Mouse (Mus musculus): Measurements from ENCODE around the gene Slc1a5. TPM values are rescaled to one million over a fixed set of nuclear protein-coding genes. Genes with fewer than 3 reads are reported as not detected.

Gene Slc1a5
- 0.74 and 1.7 TPM in 2 replicates for polyA plus RNA-seq (2021; fragmentation: Nextera tagmentation)
- long read RNA-seq, experiment 1, partial matches to known transcripts = 0 of 3 reads
- long read RNA-seq, experiment 1, other reads (novel, unspliced or antisense) = 0 of 3 reads
- long read RNA-seq, experiment 2, partial matches to known transcripts = 1 of 1 reads
- long read RNA-seq, experiment 2, other reads (novel, unspliced or antisense) = 0 of 1 reads

DNA sequence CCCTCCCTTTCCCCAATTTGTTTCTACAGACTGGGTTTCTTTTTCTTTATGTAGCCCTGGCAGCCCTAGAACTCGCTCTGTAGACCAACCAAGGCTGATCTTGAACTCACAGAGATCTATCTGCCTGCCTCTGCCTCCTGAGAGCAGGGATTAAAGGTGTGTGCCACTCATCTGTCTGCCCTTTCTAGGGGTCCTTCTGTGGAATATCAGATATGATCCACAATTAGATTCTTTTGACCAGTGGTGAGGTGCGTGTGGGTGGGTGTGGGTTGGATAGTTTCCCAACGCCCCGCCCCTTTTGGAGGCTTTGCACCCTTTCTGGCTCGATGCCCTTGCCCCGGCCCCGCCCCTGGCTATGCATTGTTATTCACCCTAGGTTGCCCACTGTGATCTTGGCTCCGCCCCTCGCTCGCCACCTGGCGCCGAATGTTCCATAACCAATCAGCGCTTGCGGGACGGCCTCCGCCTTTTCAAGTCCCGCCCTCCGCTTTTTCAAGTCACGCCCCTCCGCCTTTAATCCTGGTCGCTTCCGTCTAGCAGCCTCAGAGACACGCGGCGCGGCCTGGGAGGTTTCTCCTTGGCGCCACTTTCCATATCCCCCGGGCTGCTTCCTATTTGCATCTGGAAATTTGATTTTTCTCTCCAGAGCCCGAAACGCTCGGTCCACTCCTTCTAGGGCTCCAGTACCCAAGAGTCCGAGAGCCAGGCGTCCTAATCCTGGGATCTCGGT lies at the start of gene Slc1a5:
Slc1a5 (plus strand) TSS at position 516 of the 730 bp plus-strand sequence.

DNA sequence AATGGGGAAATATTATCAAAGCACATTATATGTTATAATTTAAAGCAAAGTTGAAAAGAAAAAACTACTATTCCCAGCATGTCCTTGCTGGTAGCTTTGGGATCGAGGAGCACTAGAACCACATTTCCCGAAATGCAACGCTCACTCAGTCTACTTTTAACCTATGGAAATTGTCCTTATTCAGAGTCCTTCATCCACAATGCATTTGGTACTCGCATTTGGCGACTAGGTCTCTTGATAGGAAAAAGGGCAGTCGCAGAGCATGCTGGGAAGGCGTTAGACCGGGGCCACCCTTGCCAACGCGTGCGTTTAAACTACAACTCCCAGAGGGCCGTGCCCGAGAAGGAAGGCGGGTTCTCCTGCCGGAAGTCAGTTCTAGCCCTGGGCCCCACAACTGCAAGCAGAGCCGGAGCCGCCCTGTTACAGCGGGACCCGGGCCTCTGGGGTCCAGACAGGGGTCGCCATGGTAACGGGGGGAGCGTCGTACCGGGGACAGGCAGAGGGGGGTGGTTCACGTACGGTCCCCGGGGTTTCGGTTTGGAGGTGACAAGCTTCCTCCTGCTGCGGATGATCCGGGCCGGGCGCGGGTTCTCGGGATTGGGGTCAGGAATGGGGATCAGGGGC lies 43.0 kb upstream of the Slc1a5 start, which contains the start of gene Ap2s1:
Ap2s1 (plus strand) TSS at position 338 of the 624 bp plus-strand sequence.

DNA sequence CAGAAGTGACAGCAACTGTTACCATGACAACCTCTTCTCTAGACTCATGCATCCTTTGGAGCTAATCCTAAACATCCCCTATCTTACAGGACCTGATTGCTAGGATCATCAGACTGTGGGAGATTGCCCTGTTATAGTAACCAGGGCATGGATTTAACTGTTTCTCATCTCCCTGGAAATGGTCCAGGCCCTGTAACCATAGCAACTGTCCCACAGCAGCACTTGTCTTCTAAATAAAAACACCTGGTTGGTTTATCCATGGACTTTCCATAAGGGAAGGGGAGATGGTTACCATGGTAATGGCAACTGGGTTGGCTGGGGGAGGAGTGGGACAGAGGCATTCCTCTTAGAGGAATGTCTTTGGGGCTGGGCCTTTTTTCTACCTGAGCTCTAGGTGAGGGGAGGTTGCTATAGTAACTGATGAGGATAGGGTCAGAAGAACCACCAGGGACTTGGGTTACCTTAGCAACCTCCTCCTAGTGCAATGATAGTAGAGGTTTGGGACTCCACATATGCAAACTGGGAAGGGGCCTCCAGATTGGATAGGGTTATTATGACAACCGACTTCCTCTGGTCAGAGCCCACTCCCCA lies 34.3 kb downstream of the Slc1a5 start, which contains the start of gene Strn4:
Strn4 (plus strand) TSS at position 539 of the 591 bp plus-strand sequence.

DNA sequence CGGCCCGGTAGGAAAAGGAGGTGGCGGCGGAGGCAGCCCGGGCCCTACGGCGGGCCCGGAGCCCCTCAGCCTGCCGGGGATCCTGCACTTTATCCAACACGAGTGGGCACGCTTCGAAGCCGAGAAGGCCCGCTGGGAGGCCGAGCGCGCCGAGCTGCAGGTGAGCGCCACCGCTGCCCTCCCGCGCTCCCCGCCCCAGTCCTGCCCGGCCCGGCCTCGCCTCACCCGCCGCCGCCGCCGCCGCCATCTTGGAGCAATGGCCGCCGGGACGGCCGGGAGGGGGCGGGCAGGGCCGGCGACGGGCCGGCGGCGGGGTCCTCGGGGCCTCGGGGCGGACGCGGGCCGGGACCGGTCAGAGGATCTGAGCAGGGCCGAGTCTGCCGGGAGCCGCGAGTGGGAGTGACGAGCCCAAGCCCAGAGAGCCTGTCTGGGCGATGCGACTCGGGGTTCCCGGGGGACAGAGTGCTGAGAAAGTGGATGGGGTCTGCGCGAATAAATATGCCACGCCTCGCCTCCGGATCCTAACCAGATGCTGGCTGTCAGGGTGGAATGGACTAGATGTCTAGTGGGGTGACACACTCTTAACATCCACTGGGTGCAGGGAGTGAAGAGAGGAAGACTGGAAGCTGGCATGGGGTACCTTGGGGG lies 35.5 kb downstream of the Slc1a5 start, which contains the start of gene Fkrp:
Fkrp (minus strand) TSS at position 258 of the 648 bp plus-strand sequence.

DNA sequence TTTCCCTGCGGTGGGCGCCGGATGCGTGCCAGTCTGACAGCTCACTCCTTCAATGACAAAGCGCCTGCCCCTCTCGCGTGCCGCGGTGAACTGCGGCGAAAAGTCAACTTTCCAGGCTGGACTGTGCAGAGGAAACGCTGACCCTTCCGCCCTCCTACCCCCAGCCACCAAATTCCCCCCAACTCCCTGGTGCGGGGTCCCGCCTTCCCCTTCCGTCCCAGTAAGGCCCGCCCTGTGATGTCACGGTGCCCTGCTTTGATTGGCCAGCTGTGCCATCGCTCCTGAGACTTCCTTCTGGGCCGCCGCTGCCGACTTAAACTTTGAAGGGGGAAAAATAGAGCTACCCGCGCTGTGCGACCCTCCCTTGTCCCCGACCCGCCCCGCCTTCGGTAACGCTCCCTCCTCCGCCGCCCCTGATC lies 61.5 kb downstream of the Slc1a5 start, which contains the start of gene Prkd2:
Prkd2 (plus strand) TSS at position 258 of the 419 bp plus-strand sequence.

Other genes starting within 250 kb of the Slc1a5 start
- gene Arhgap35, start 166.3 kb upstream of the Slc1a5 start, polyA plus RNA-seq (2021; fragmentation: Nextera tagmentation) = 11.7 and 14.0 TPM in 2 replicates
- 0.18 TPM in 1 of 2 replicates, not detected in the other for gene Ceacam15, start 105.6 kb upstream of the Slc1a5 start, polyA plus RNA-seq (2021; fragmentation: Nextera tagmentation)
- gene Ceacam9, start 59.4 kb upstream of the Slc1a5 start, polyA plus RNA-seq (2021; fragmentation: Nextera tagmentation) = 0.23 and 0.48 TPM in 2 replicates
- gene Ap2s1, start 42.9 kb upstream of the Slc1a5 start, polyA plus RNA-seq (2021; fragmentation: Nextera tagmentation) = 462 and 560 TPM in 2 replicates
- gene Strn4, start 34.5 kb downstream of the Slc1a5 start, polyA plus RNA-seq (2021; fragmentation: Nextera tagmentation) = 39.6 and 117 TPM in 2 replicates
- 22.6 and 23.2 TPM in 2 replicates for gene Fkrp, start 35.4 kb downstream of the Slc1a5 start, polyA plus RNA-seq (2021; fragmentation: Nextera tagmentation)
- gene Prkd2, start 61.6 kb downstream of the Slc1a5 start, polyA plus RNA-seq (2021; fragmentation: Nextera tagmentation) = 0.92 and 1.4 TPM in 2 replicates
- gene Dact3, start 94.0 kb downstream of the Slc1a5 start, polyA plus RNA-seq (2021; fragmentation: Nextera tagmentation) = 11.7 and 14.8 TPM in 2 replicates
- 4.2 and 7.8 TPM in 2 replicates for gene Gng8, start 110.4 kb downstream of the Slc1a5 start, polyA plus RNA-seq (2021; fragmentation: Nextera tagmentation)
- gene Ptgir, start 125.2 kb downstream of the Slc1a5 start, polyA plus RNA-seq (2021; fragmentation: Nextera tagmentation) = not detected in 2 replicates
- 463 and 548 TPM in 2 replicates for gene Calm3, start 142.8 kb downstream of the Slc1a5 start, polyA plus RNA-seq (2021; fragmentation: Nextera tagmentation)
- gene Pnmal2, start 163.3 kb downstream of the Slc1a5 start, polyA plus RNA-seq (2021; fragmentation: Nextera tagmentation) = 78.1 and 86.9 TPM in 2 replicates
- 54.7 and 66.6 TPM in 2 replicates for gene Pnmal1, start 178.3 kb downstream of the Slc1a5 start, polyA plus RNA-seq (2021; fragmentation: Nextera tagmentation)
- 12.2 and 12.7 TPM in 2 replicates for gene Gm42372, start 201.7 kb downstream of the Slc1a5 start, polyA plus RNA-seq (2021; fragmentation: Nextera tagmentation)
- 0.26 and 0.40 TPM in 2 replicates for gene Ccdc8, start 211.4 kb downstream of the Slc1a5 start, polyA plus RNA-seq (2021; fragmentation: Nextera tagmentation)
- gene Ppp5c, start 246.6 kb downstream of the Slc1a5 start, polyA plus RNA-seq (2021; fragmentation: Nextera tagmentation) = 143 and 174 TPM in 2 replicates